Mouse (Mus musculus) neural tube, embryonic 15.5 days (tissue): ENCODE measurements at regions not wholly inside any gene's neighbourhood (a gene's known extent, or its start where the extent isn't known, plus 50 kb on each side); places are given as distances from the start of the nearest gene placed in this dataset. TPM values are rescaled to one million over a fixed set of nuclear protein-coding genes. Genes with fewer than 3 reads are reported as not detected.

Source experiments
- microRNA-seq: library from miRNA; unstranded; fragments of <30 nt; microRNA quantifications from one replicate; pipeline ENCODE4, GENCODE M21; 2017

Small RNAs in the stretch of these regions (microRNA-seq; reads per million reads assigned to microRNA genes)
- not detected for gene Gm25507
